Mouse (Mus musculus): Measurements from ENCODE around the gene Gclc.
"Not testable (repeated sequence)": the region's sequence is repeated elsewhere in the genome, so short reads cannot be mapped to it uniquely, and the experiment has no call there.

The Gclc gene

DNA sequence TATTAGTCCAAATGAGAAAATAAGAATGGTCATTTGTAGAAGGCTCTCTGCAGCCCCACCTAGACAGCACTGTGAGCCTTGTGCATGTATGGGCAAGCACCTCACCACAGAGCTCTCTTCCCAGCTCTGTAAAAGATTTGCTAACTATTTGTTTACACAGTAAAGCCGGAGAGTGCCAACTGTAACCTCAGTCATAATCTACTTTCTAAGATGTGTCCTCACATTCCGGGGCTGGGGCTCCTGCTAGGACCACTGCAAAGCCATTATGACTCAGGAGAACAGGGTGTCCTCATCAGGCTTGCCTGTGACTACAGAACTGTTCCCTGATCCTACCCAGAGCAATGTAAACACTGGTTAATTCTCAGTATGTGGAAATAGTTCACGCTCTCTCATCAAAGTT, 9.5 kb upstream of the Gclc start:
- no peak for DNase-seq (ENCODE audit: low read depth, low spot score)

DNA sequence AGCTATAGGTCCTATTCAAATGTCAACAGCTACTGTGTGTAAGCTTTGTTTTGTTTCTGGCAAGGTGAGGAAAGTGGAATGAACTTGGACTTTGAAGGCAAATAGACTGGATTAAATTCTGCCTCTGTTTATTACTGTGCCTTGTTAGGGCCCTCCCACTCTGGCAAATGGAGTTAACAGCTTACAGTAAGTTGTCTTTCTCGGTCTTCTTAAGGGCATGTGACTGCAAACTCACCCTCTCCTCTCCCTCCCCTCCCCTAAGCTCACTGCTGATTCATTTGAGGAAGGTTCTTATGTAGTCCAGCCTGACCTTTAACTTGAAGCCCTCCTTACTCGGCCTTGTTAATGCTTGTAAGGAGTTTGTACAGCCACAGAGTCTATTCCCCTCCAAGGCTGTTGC, 8.0 kb upstream of the Gclc start:
- DNase-seq (ENCODE audit: low read depth, low spot score), result no peak

DNA sequence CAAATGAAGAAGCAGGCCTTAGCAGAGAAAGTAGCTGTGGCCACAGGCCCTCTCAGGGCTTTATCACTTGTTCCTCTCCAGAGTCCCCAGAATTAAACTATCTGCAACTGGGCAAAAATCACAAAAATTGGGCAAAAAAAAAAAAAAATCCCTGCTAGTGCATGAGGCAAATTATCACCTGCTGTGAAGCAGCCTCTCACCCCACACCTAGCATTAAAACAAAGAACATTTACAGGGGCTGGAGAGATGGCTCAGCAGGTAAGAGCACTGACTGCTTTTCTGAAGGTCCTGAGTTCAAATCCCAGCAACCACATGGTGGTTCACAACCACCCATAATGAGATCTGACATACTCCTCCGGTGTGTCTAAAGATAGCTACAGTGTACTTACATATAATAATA, 6.0 kb upstream of the Gclc start:
- DNase-seq (ENCODE audit: low read depth, low spot score), result not testable (repeated sequence)

DNA sequence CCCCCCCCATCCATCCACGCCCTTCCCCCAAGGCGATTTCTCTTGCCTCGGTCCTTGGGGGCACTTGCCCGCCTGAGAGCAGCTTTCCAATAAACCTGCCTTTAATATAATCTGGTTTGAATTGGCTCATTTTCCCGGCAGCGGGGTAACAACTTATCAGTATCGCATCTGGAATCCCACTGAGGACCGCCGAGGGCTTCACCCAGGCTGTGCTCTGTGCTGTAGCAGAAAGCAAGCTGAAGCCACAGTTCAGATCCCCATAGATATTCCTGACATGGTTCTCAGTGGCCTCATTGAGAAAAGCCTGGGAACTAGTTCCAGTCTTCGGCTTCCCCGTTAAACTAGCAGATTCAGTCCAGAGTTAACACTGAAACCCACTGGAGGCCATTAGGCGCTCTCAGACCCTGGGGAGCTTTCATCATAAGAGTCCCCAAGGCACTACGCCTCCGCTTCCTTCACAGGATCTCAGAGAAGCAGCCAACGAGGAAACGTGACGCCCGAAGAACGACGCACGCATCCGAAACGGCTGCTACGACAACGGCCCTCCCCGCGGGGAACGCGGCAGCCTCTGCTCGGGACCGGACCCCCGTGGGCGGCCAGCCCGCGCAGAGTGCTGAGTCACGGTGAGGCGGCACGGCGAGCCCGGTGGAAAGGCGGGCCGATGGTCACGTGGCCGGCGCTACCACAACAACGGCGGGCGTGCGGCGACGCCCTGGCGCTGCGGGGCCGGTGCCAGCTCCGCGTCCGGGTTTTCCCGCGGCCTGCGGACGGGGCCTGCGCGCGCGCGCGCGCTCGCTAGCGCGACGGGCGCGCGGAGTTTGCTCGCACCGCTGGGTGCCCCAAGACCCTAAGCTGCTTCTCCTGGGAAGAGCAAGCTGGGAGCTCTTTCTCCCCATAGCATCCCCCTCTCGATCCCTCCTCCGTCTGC, 3.9 kb upstream of the Gclc start:
- DNase-seq (ENCODE audit: low read depth, low spot score), result peak; percentile 52

DNA sequence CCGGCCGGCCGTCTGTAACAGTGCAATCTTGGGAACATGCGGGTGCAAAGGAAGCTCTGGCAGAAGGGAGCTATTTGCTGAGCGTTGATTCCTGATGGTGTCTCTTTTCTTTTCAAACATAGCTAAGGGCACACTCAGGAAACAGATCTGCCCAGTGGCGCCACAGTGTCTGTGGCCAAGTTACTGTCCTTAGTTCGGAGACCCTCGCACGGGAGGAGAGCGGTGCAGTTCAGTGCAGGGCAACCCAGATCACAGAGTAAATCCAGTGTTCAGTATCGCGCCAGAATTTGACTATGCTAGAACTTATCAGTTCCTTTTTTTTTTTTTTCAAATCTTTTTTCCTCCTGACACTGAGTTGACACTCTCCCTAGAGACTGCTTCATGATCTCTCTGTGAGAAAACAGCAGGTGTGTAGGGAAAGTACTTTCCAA, 3.2 kb upstream of the Gclc start:
- DNase-seq (ENCODE audit: low read depth, low spot score), result no peak

DNA sequence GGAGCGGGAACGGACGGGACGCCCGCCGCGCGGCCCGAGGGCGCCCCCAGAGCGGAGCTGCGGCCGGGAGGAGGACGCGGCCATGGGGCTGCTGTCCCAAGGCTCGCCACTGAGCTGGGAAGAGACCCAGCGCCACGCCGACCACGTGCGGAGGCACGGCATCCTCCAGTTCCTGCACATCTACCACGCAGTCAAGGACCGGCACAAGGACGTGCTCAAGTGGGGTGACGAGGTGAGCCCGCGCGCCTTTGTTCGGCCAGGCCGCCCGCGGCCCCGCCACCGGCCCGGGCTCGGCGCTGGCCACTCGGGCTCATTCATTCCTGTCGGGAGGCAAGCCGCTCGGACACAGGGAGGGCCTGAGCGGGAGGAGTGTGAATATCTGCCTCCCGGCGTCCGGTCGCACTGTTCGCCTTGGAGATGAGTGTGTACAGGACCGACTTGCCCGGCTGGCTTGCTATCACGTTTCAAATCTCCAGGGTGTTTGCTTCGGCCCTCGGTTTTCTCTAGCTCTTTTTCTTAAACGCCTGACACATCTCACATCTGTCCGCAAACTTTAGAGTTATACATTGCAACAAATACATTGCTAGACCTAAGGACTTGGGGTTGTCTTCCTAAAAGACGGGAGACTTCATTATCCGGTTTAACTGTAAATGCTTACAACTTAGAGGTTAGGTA, 530 bp downstream of the Gclc start:
- DNase-seq (ENCODE audit: low read depth, low spot score), result no peak

DNA sequence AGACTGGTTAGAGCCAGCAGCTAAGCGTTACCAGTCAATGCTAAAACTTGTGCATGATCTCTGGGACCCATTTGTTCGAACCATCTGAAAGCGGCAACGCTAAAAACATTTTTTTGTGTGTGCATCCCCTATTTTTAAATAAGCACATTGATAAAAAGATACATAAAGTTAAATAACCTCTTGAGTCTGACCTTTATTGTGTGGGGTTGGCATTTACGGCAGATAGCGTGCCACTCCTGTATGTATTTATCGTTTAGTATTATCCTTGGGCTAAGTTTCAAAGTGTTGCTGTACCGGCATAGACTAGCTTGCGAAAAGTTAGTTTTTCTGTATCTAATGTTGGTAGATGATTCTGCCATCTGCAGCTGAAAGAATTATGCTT, 1.1 kb downstream of the Gclc start:
- no peak for DNase-seq (ENCODE audit: low read depth, low spot score)

DNA sequence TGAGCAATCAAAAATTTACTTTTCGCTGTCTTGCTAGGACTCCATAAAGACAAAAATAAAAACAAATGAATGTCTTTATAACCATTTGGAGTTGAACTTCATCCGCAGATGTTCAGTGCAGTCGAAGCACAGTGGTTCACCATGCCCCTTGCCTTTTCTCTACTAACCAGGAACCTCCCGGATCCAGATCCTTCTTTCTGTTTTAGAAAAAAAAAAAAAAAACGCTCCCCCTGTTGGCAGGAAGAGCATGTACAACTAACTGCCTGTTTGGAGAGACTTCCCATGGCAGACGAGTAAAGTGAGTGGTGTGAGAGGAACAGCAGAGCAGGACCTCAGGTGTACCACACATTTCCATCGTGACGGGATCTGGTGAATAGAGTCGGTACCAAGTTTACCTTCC, 1.7 kb downstream of the Gclc start:
- no peak for DNase-seq (ENCODE audit: low read depth, low spot score)

DNA sequence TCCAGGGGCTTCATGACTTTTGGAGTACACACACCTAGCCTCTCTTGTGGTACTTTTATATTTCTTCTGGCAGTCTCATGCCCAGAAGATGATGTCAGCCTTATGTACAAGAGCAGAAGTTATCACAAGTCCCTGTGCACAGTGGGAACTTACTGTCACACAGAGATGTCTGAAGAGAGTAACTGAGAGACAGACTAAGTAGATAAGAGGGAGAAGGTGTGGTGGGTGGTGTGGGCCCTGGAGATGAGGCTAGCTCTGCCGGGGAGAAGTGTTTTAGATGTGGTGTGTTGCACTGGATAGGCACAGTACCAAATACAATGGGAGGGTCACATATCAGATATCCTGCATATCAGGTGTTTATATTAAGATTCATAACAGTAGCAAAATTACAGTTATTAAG, 3.0 kb downstream of the Gclc start:
- DNase-seq (ENCODE audit: low read depth, low spot score), result no peak

DNA sequence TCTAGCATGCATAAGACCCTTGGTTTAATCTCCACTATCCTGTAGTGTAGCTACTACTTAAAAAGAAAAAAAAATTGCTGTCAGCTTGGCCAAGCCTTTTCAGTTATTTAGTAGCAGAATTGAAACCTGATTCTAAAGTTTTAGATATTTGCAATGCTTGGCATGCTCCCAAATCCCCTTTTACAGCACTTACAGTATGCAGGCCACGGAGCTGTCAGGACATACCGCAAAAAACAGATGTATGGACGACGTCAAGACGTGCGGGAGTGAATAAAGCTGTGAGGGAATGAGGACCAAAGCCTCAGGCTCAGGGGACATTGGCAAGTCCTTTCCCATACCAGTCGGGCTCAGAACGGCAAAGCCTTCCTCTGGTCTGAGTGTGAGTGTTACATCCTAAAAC, 4.1 kb downstream of the Gclc start:
- DNase-seq (ENCODE audit: low read depth, low spot score), result no peak

DNA sequence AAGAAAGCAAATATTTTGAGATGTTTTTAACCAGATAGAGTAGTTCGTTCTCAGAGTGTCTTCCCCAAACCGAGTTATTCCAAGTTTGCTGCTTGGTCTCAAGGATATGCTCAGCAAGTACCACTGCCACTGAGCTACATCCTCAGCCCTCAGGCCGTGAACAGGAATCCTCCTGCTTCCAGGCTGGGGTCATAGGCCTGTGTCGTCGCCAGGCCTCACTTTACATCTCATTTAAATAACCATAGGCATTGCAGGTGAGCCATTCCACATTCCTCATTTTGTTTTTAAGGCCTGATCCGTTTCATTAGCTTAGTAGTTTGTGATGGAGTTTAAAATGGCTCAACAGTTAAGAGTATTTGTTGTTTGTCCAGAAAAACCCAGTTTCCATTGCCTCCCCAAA, 4.8 kb downstream of the Gclc start:
- no peak for DNase-seq (ENCODE audit: low read depth, low spot score)

DNA sequence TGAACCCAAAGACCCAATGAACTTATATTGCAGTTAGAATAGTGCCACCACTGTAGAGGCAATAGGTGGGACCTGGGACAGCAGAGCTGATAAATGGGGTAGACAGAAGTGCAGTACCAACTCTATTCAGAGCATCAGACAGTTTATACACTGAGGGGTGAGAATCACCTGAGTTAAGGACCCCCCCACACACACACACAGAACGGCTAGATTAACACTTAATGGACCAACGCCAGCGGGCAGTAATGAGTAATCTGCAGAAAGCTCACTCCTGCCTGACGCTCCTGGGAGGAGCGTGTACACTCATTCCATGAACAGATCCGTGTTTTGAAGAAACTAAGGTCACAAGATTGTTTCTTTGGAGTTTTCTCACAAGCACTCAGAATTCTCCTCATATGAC, 5.4 kb downstream of the Gclc start:
- DNase-seq (ENCODE audit: low read depth, low spot score), result no peak

DNA sequence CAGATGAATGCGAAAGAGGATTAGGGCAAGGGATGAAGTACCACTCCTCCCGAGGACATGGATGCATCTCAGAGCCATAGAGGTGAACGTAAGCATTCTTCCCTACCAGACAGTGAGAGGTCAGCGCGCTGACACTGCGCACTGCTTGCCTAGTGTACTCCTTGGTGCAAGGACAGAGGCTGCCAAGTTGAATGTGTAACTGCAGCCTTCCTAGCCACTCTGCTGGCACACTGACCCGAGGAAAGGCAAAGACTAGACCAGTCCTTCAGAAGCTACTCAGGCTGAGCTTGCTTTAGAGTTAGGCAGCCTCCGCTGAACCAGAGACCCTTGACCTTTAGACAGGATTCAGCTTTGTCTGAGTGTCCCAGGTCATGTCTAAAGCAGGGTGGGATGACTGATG, 11.9 kb downstream of the Gclc start:
- no peak for DNase-seq (ENCODE audit: low read depth, low spot score)

DNA sequence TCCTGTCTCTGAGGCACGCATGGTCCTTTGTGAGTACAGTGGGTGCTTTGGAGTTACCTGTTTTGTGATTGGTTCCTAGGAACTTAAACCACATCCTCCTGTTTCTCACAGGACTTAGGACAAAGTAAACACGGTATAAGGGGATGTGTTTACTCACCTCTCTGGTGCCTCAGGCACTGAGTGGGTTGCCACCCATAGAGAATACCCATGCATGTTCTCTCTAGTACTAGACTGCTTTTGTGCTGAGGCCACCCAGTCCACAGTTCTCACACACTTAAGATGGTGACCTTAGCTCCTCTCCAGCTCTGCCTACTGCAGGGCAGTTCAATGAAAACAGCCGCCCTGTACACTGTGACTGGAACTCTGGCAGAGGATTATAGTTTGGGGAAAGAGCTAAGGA, 12.4 kb downstream of the Gclc start:
- DNase-seq (ENCODE audit: low read depth, low spot score), result no peak

DNA sequence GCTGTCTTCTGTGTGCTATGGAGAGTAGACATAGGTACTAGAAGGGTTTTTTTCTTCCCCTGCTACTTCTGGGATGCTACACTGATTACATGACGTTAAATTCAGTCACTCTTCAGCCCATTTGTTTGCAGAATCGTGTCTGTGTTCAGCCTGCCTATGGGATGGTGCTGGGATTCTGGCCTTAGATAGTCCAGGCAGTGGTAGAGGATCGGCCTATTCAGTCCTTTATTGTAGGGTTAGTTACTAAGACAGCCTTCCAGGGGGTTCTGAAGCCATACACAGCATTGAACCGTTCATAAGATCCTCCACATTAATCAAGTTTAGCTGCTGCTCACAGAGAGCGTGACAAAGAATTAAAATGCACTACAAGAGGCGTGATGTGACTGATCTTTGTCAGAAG, 16.6 kb downstream of the Gclc start:
- DNase-seq (ENCODE audit: low read depth, low spot score), result no peak

DNA sequence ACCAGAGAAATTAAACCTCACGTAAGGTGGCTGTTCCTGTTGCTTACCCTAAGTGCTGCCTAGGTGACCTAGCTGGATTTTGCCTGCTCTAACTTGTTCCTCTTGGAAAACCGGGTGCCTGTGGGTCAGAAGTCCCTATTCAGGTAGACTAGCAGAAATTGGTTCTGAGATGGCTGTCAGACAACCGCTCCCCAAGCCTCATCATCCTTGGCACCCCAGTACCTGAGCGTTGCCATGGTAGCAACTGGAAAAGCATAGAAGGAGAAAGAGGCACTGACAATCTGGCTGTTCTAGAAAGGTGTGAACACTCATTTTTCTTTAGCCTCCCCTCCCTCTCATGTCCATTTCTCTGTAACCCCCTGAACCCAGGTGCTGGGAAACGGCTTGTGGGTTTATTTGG, 17.0 kb downstream of the Gclc start:
- no peak for DNase-seq (ENCODE audit: low read depth, low spot score)

DNA sequence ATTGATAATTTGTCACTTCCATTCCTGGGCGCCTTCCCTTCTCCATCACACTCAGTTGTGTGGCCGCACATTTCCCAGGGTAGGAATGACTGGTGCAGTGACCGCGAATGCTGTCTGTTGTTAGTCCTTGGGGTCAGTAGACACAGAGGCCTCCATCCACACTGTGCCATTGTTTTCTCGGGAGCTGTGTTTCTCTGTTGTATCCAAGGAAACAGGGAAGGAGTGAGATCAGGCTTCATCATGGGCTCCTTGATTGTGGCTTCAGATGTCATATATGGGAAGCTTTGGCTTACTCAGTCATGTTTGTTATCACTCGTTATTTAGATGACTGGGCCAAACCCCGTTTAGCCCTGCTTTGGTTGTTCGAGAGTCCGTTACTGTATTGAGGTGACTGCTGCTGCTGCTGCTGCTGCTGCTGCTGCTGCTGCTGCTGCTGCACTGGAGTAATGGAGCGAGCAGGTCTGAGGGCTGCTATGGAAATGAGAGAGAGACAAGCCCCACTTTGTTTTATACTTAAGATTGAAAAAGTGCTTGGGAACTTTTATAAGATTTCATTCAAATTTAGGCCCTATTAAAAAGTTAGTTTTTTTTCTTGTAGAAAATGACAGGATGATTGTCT, 17.5 kb downstream of the Gclc start:
- no peak for DNase-seq (ENCODE audit: low read depth, low spot score)

DNA sequence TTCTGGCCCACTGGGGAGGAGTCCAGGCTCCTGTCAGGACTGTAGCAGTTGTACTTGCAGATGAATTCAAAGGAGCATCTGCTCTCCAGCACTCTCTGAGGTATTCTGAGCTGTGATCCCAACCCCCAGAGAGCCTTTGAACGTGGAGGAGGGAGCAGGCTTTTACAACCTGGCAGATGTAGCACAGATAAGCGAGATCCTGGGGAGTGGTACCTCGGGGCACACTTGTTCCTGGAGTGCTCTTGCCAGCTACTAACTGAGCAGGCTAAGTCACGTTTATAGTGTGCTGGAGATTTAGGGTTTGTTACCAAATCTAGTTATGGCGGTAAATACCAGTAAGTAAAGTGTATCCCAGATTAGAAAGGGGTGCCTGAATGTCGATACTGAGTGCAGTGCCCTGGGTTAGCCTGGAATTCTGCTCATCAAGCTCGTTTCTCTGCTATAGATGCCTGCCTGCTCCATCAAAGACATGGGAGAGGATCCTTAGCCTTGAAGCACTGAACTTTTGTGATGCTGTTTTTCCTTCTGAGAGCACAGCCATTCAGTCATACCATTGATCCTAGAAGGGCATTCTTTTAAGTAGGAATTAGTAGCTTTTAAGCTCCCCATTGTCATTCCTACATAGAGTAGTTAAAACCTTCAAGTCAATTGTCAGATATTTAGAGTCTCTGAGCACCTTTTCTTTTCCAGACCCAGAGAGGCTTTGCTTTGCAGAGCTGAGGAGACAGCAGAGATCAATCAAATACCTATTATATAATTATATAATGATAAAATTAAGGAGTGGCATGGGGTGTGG, 22.6 kb downstream of the Gclc start:
- DNase-seq (ENCODE audit: low read depth, low spot score), result no peak

DNA sequence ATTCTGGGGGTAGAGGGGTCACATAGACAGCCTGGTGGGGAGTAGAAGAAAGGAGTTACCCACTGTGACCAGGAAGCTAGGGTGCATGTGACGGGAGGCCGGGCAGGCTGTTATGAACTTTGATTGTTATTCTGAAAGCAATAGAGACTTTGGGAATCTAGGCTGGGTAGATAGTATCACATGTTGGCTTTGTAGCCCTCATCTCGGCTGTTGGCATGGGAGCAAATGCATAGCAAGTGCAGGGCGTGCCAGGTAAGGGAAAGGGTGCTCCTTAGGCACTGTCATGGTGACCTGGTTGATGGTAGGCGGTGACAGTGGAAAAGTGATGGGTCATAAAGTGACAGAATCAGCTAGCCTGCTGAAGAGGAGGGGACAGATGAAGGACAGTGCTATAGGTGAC, 23.3 kb downstream of the Gclc start:
- DNase-seq (ENCODE audit: low read depth, low spot score), result no peak

DNA sequence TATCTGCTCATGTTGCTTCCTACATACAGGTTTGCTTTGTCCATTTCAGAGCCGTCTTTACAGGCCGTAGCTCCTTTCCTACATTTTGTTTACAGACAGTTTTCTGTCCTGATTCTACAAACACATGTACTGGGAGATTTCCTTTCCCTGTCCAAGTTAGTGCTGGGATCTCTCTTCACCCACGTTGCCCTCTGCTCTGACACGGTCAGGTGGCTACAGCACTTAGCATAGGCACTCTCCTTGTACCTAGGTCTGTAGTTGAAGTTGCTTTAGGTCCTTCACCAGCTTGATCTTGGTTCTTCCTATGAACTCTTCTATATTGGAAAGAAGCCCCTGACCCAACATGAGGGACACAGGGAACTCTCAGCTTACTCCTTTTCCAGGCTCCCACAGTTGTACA, 25.4 kb downstream of the Gclc start:
- DNase-seq (ENCODE audit: low read depth, low spot score), result no peak

DNA sequence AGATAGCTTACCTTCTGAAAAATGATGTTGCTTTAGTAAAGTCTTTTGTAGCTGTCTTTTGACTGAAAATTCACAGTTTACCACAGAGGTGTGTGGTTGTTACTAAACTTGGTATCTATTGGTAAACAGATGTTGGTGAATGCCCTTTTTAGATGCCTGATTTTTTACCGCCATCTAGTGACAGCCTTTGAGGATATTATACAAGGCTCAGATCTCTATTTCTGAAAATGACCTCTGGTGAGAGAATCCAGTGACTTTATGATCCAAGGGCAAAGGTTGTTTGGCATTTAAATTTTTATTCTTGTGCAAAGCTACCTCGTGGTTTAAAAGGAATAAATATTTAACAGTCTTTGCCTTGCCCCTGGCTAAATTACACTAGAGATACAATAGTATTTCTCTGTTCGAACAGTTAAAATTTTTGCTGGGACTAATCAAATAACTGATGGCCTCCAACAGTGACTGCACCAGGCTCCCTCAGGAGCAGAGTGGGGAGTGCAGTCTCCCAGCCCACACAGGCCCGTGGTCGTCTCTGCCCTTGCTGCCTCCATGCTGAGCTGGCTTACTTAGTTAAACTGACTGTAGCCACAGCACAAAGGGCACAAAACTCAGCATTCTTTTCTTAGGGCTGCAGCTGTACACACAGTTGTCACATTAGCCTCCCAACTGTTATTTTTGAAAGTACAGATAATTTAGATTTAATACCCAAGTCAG, 27.3 kb downstream of the Gclc start:
- no peak for DNase-seq (ENCODE audit: low read depth, low spot score)

Measured in WW6 (cell line).